Mouse (Mus musculus) brain, embryonic 14.5 days (tissue): Measurements from ENCODE around the gene Rex2. TPM values are rescaled to one million over a fixed set of nuclear protein-coding genes. Genes with fewer than 3 reads are reported as not detected.
"Not testable (repeated sequence)": the region's sequence is repeated elsewhere in the genome, so short reads cannot be mapped to it uniquely, and the experiment has no call there.

Experiments used
- DNase-seq: peaks from one replicate; pipeline ENCODE4 v3.0.0-alpha.2; 2011; ENCODE audit warnings: low read depth
- polyA plus RNA-seq: library from polyadenylated mRNA; depleted of rRNA; stranded (reverse); fragments of >200 nt; gene quantifications from 2 replicates; pipeline ENCODE4 v1.2.3, GENCODE M21; 2012; rRNA removed

Rex2 gene
- not detected in 2 replicates for polyA plus RNA-seq

DNA sequence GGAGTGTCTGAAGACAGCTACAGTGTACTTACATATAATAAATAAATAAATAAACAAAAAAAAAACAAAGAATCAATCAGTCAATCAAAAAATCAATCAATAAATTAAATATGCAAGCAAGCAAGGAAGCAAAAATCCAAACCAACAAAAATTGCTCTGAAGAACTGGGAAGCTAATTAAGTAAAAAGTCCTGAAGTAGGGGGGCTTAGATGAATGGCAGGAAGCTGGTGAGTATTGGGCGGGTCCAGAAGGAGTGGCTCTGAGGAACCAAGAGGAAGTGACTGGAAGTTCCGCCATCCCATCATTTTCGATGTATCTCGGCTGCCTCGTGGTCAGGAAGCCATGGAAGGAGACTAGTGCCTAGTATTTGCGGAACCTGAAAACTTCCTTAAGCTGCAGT is at the start of gene Rex2:
Gene Rex2, plus strand, starts transcription at position 301 of the 400 bp plus-strand sequence.
- not testable (repeated sequence) for DNase-seq

GRCm38 (mm10) chr4:146976581-146976980 is 45.1 kb upstream of the Rex2 start:
- DNase-seq: not testable (repeated sequence)

GRCm38 (mm10) chr4:147018400-147018799 is 3.2 kb upstream of the Rex2 start:
- not testable (repeated sequence) for DNase-seq

DNA sequence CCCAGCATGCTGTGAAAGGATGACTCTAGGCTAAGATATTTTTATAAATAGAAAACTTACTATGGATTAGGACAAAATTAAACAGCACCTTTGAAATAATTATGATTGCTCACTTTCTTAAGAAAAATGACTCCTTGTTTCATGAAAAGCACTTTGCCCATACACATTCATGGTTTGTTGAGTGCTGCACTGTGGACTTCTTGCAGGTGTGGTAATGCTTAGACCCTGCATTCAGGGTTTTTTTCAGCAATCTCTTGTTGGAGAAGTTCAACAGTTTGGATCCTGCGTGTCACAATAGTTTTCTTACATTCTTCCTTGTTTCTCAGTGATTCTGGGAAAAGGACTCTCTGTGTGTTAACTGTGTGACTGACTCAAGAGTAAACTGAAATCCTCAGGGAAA is 4.7 kb downstream of the Rex2 start:
- not testable (repeated sequence) for DNase-seq

GRCm38 (mm10) chr4:147031308-147032036 is 9.8 kb downstream of the Rex2 start:
- DNase-seq: not testable (repeated sequence)

DNA sequence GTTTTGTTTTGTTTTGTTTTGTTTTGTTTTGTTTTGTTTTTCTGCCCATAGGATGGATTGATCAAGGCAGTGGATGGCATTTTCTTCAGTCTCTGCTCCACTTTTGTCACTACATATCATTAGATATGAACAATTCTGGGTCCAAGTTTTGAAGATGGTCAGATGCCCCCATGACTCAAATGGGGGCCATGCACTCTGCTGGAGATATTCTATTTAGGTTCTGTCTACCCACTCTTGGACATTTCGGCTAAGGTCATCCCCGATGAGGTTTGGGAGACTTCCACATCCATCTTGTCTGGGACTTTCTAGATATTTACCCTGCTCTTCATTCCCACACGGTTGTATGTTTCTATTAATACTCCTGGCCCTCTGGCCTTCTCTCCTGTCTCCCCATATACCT is 42.1 kb downstream of the Rex2 start:
- DNase-seq: not testable (repeated sequence)

- not testable (repeated sequence) for DNase-seq
These were observed 44.2 kb downstream of the Rex2 start for GRCm38 (mm10) chr4:147065861-147066260.

DNA sequence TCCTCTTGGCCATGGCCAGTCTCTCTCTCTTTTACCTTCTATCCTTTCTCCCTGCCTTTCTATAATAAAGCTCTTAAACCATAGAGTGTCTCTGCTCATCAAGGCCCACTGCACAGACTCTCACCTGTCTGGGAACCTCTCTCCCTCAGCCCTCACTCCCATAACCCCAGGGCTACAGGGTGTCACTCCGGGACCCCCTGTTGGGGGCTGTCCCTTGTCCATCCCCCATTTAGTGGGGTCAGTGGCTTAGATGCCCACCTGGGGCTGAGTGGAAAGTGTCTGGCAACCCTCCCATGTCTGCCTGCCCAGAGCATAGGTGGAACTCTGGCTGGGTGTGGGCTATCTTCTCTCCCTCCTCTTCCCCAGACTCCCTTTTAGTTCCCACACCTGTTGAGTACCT is 44.7 kb downstream of the Rex2 start:
- not testable (repeated sequence) for DNase-seq

DNA sequence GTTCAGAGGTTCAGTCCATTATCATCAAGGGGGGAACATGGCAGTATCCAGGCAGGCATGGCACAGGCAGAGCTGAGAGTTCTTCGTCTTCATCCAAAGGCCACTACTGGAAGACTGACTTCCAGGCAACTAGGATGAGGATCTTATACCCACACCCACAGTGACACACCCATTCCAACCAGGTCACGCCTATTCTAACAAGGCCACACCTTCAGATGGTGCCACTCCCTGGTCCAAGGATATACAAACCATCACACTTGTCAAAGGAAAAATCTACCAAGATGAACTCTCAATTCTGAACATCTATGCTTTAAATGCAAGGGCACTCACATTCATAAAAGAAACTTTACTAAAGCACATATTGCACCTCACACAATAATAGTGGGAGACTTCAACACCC is 74.0 kb downstream of the Rex2 start:
- not testable (repeated sequence) for DNase-seq

- peak; percentile 60 for DNase-seq
These were observed 80.3 kb downstream of the Rex2 start for GRCm38 (mm10) chr4:147101666-147102626.

DNA sequence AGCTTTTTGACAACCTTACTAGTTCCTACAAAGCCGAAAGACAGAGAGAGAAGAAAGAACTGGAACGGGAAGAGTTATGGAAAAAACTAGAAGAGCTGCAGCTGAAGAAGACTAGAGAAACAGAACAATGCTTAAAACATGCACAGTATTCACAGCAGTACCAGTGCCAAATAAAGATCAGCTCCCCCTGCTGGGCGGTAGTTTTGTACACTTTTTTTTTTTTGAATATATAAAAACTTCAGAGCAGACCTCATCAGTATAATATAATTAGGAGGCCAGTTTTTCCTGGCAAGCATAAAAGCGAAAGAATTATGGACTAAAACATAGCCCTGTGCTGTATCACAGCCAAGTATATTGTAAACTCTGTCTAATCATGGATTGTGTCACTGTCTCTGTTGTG is 82.2 kb downstream of the Rex2 start:
- DNase-seq: not testable (repeated sequence)

Other genes starting within 250 kb of the Rex2 start
- not detected in 2 replicates for gene Gm21411, start 112.3 kb upstream of the Rex2 start, polyA plus RNA-seq
- 0.06 and 0.07 TPM in 2 replicates for gene Zfp989, start 49.9 kb upstream of the Rex2 start, polyA plus RNA-seq
- gene Zfp991, start 110.2 kb downstream of the Rex2 start, polyA plus RNA-seq: 1.5 and 2.5 TPM in 2 replicates